Mouse (Mus musculus) C2C12 (cell line): ENCODE measurements around the gene Fbxo9. TPM values are rescaled to one million over a fixed set of nuclear protein-coding genes. Genes with fewer than 3 reads are reported as not detected.

Experiments
- H3K27me3 ChIP-seq: one replicate; pipeline ENCODE4 v1.6.1; 2011; ENCODE audit not compliant: control insufficient read depth, insufficient read depth, insufficient read length
- H3K36me3 ChIP-seq: one replicate; pipeline ENCODE4 v1.6.1; 2011; ENCODE audit not compliant: control insufficient read depth, insufficient read depth
- H3K4me3 ChIP-seq: one replicate; pipeline ENCODE4 v1.5.1; 2011; ENCODE audit warnings: mild to moderate bottlenecking, control low read depth; ENCODE audit not compliant: poor library complexity, insufficient read depth, severe bottlenecking
- H3K79me2 ChIP-seq: one replicate; pipeline ENCODE4 v1.6.1; 2011; ENCODE audit not compliant: control insufficient read depth, insufficient read depth
- H3K79me3 ChIP-seq: one replicate; pipeline ENCODE4 v1.6.1; 2011; ENCODE audit warnings: low read depth, control low read depth
- H3ac ChIP-seq: one replicate; pipeline ENCODE3; 2011; ENCODE audit warnings: low read depth; ENCODE audit not compliant: control insufficient read depth, insufficient read length
- CEBPB ChIP-seq: IDR thresholded peaks from one replicate; pipeline ENCODE4 v1.6.1; 2011; ENCODE audit warnings: low read depth, mild to moderate bottlenecking, control low read depth, moderate library complexity
- CTCF ChIP-seq: IDR thresholded peaks from one replicate; pipeline ENCODE4 v1.5.1; 2011; ENCODE audit not compliant: control insufficient read depth, insufficient read depth, insufficient read length
- FOSL1 ChIP-seq: IDR thresholded peaks from one replicate; pipeline ENCODE4 v1.8.0; 2011; ENCODE audit warnings: mild to moderate bottlenecking, low read length; ENCODE audit not compliant: poor library complexity, insufficient read depth, severe bottlenecking
- MAX ChIP-seq: IDR thresholded peaks from one replicate; pipeline ENCODE4 v1.6.1; 2011; ENCODE audit warnings: mild to moderate bottlenecking, control low read depth
- MYOD1 ChIP-seq: IDR thresholded peaks from one replicate; pipeline ENCODE4 v1.6.1; 2011; ENCODE audit warnings: low read depth; ENCODE audit not compliant: control insufficient read depth, insufficient read length
- MYOG ChIP-seq: IDR thresholded peaks from one replicate; pipeline ENCODE4 v1.6.1; 2011; ENCODE audit not compliant: control insufficient read depth, insufficient read length; ENCODE audit errors: extremely low read depth
- USF1 ChIP-seq: IDR thresholded peaks from one replicate; pipeline ENCODE4 v1.6.1; 2011; ENCODE audit warnings: low read depth, mild to moderate bottlenecking, control low read depth, moderate library complexity
- polyA plus RNA-seq: library from polyadenylated mRNA; unstranded; fragments of >200 nt; fragmentation: generic; extraction: Trizol; gene quantifications from one replicate; pipeline ENCODE4 v1.2.1, GENCODE M21; 2012; ENCODE audit warnings: missing spikeins

The Fbxo9 gene
- polyA plus RNA-seq, 1 experiment, result 17.2 TPM

DNA sequence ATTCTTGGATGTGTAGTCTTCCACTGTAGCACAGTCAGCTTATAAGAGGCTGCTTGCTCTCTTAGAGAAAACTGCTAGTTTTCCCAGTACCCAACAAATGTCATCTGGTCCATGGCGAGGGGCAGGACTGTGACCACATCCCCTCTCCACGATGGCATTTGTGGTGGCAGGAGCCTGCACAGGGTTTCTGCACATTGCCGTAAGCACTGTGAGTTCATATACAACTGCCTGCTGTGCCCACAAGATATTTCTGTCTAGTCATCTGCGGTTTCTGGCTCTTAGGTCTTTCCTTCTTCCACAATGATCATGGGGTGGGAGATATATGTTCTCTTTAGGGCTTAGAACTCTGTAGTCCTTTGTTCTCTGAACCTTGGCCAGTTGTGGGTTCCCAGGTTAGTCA is 37.2 kb downstream of the Fbxo9 start:
- TF ChIP-seq CTCF, result no peak
- TF ChIP-seq MYOG, result no peak
- no peak for TF ChIP-seq MYOD1
- no peak for TF ChIP-seq FOSL1
- no peak for TF ChIP-seq CEBPB
- TF ChIP-seq MAX, result no peak
- no peak for TF ChIP-seq USF1

DNA sequence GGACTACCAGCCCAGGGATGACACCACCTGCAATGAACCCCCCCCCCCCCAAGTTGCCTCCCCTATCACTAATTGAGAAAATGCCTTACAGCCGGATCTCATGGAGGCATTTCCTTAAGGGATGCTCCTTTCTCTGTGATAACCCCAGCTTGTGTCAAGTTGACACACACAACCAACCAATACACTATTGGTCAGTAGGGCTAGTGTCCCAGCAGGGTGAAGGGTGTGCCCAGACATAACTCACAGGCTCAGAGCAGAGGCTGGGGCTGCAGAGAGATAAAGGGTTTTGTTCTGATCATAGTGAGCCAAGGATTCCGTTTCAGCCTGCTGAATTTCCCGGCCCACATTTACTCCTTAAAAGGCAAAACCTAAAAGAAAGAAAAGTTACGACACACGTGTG is 38.4 kb downstream of the Fbxo9 start:
- TF ChIP-seq MYOG, result no peak
- no peak for TF ChIP-seq FOSL1
- no peak for TF ChIP-seq MAX
- no peak for TF ChIP-seq CEBPB
- no peak for TF ChIP-seq CTCF
- no peak for TF ChIP-seq USF1
- no peak for TF ChIP-seq MYOD1
- no peaks in the 10 kb centered on the region for H3K79me3 ChIP-seq
- no peak overlapping the region for H3ac ChIP-seq
- H3K79me2 ChIP-seq, result no peaks in the 10 kb centered on the region
- H3K36me3 ChIP-seq, result no peaks in the 10 kb centered on the region
- H3K27me3 ChIP-seq, result no peaks in the 10 kb centered on the region
- H3K4me3 ChIP-seq, result no peak overlapping the region

More for the DNA sequence above, 37.2 kb downstream of the Fbxo9 start:
- H3K79me3 ChIP-seq, result no peaks in the 10 kb centered on the region
- no peak overlapping the region for H3K4me3 ChIP-seq
- no peaks in the 10 kb centered on the region for H3K36me3 ChIP-seq
- H3K27me3 ChIP-seq, result no peaks in the 10 kb centered on the region
- no peak overlapping the region for H3ac ChIP-seq
- H3K79me2 ChIP-seq, result no peaks in the 10 kb centered on the region

DNA sequence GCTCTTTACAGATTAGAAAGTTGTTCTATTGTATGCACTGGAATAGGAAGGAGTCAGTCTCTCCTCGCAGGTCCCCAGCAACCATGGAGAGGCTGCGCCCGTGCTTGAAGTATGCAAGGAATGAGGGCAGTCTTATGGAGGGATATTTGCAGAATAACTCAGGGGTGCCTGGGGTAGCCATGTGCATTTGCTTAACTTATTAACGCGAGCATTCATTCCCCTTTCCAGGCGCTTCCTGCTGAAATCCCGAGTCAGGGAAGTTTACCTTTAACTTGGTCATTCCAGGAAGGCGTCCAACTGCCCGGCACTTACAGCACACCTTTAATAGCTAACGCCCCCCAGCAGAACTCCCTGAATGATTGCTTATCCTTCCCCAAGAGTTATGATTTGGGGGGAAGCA is 44.7 kb downstream of the Fbxo9 start:
- no peak for TF ChIP-seq CEBPB
- TF ChIP-seq CTCF, result no peak
- no peak for TF ChIP-seq MAX
- TF ChIP-seq USF1, result no peak
- TF ChIP-seq MYOD1, result no peak
- TF ChIP-seq FOSL1, result no peak
- TF ChIP-seq MYOG, result no peak
- Histone ChIP-seq H3K79me2 (no peaks in the 10 kb centered on the region), H3ac (no peak overlapping the region), H3K36me3 (no peaks in the 10 kb centered on the region), H3K27me3 (peaks cover 22% of the 10 kb centered on the region), H3K4me3 (no peak overlapping the region), H3K79me3 (no peaks in the 10 kb centered on the region)

DNA sequence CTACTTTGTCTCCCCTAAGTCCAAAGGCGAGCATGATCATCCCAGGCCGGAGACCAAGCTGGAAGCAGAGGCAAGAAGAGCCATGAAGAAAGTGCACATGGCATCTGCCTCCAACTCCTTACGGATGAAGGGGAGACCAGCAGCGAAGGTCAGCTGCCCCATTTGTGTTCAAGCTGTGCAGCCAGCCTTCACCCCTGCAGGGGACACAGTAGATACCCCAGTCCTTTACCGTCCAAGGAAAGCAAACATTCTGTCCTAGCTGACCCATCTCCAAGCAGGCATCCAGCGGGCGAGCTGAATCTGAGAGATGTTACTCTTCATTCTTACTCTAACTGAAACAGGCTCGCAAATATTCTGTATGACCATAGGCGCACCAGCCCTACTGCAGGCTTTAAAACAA is 46.5 kb downstream of the Fbxo9 start:
- no peaks in the 10 kb centered on the region for H3K36me3 ChIP-seq
- H3K79me2 ChIP-seq, result no peaks in the 10 kb centered on the region
- peaks cover 22% of the 10 kb centered on the region for H3K27me3 ChIP-seq
- no peaks in the 10 kb centered on the region for H3K79me3 ChIP-seq
- no peak overlapping the region for H3K4me3 ChIP-seq
- TF ChIP-seq CTCF, result no peak
- TF ChIP-seq USF1, result no peak
- no peak for TF ChIP-seq MYOD1
- TF ChIP-seq FOSL1, result no peak
- no peak for TF ChIP-seq CEBPB
- TF ChIP-seq MAX, result no peak
- TF ChIP-seq MYOG, result no peak
- H3ac ChIP-seq, result no peak overlapping the region

DNA sequence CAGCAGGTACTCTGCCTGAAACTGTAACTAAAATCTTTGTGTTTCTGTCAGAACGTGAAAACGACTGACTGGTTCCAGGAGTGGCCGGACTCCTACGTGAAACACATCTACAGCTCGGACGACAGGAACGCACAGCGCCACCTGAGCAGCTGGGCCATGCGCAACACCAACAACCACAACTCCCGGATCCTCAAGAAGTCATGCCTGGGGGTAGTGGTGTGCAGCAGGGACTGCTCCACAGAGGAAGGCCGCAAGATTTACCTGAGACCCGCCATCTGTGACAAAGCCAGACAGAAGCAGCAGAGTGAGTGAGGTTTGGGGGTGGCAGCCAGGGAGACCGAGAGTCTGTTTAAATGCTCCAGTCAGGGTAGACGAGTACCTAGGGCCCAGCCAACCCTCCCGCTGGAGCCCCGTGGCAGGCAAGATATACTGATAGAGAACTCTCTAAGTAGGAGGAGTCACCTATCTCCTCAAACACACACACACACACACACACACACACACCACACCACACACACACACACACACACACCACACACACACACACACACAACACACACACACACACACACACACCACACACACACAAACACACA is 49.2 kb downstream of the Fbxo9 start:
- TF ChIP-seq MYOG, result no peak
- no peak for TF ChIP-seq MAX
- TF ChIP-seq CTCF, result no peak
- H3K27me3 ChIP-seq, result peaks cover 18% of the 10 kb centered on the region
- no peaks in the 10 kb centered on the region for H3K36me3 ChIP-seq
- no peak overlapping the region for H3ac ChIP-seq
- H3K4me3 ChIP-seq, result no peak overlapping the region
- no peaks in the 10 kb centered on the region for H3K79me3 ChIP-seq
- no peaks in the 10 kb centered on the region for H3K79me2 ChIP-seq

DNA sequence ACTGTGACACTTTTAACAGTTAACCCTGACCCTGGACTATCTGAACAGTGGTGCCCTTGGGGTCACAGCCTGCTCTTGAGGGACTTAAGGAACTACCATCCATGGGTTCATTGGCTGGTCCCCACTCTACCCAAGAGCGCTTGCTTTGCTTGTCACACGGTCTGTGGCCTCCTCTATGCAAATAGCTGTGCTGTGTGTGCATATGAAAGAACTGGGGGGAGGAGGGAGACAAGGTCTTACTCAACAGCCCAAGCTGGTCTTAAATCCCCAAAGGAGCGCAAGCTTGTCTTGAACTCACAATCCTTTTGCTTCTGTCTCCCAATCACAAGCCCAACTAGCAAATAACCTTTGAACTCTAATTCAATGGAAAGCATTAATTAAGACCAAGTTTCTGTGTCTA is 54.6 kb downstream of the Fbxo9 start:
- H3K36me3 ChIP-seq, result no peaks in the 10 kb centered on the region
- no peaks in the 10 kb centered on the region for H3K27me3 ChIP-seq
- no peaks in the 10 kb centered on the region for H3K79me3 ChIP-seq
- no peak overlapping the region for H3ac ChIP-seq
- H3K79me2 ChIP-seq, result no peaks in the 10 kb centered on the region
- TF ChIP-seq CTCF, result no peak
- no peak for TF ChIP-seq USF1
- no peak for TF ChIP-seq CEBPB
- TF ChIP-seq MYOG, result no peak
- no peak for TF ChIP-seq MAX
- H3K4me3 ChIP-seq, result no peak overlapping the region
